ENCODE assay signal across 7 mouse cellular contexts in the genomic region with DNA sequence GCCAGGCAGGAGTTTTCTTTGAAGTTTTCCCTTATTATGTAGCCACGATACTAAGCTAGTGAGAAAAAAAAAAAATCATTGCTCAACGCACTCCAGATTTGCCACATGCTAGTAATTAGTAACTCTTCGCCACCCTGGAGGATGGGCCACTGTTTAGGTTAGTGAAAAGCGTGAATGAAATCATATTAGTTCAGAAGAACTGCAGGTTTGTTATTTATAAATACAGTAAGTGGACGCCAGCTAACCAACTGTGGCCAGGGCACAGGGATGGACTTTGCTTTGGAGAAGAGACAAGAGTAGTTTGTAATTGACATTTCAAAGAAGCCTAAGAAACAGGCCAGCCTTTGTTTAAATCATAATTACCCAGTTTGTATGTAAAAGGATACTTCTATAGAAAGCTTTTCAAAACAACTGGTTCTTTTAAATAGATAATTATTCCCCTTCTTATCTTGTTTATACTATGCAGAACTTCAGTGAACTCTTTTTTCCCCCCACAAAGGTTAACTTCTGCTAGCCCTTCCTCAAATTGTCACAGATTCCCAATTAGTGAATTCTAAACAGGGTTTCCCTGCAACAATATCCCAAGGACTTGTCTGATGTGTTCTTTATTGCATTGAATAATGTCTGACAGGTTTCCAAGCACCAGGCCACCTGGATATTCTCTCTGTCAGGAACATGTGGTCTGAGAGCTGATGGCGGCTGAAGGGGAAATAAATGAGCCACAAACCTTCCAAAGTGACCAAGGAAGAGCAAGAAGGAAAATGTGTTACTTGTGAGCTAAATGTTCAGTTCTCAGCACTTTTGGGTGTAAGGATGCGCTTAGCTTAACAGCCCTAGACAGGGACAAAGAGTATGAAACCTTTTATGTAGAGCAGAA. TPM values are rescaled to one million over a fixed set of nuclear protein-coding genes. Genes with fewer than 3 reads are reported as not detected.
A peak's percentile ranks its signal among the peaks of the same experiment; 100 is the strongest.
DNase-seq lines count a peak whose midpoint lies in the region; ATAC-seq and TF ChIP-seq lines count a peak whose summit lies in the region.

No protein-coding gene starts in this region.

- TF ChIP-seq CTCF in lung, embryonic 14.5 days (IDR thresholded peaks at IDR 0.05; ENCODE audit: low read depth): no peak

- H3K27ac ChIP-seq in lung, embryonic 14.5 days (ENCODE audit: low read depth): peak overlapping the region; percentile 94
- peak overlapping the region; percentile 97 for H3K27ac ChIP-seq in embryonic facial prominence, embryonic 13.5 days
- H3K27ac ChIP-seq in intestine, embryonic 16.5 days (ENCODE audit: low read length): peak overlapping the region; percentile 54
- peak overlapping the region; percentile 11; the same call in 1 of the 2 replicates for H3K27ac ChIP-seq in midbrain, embryonic 15.5 days

- WGBS in lung, embryonic 14.5 days: 48% methylated on average over 7 of the region's 7 CpGs
- WGBS in embryonic facial prominence, embryonic 13.5 days: 25% methylated on average over 7 of the region's 7 CpGs
- WGBS in intestine, embryonic 16.5 days: 53% methylated on average over 7 of the region's 7 CpGs
- 53% methylated on average over 7 of the region's 7 CpGs for WGBS in midbrain, embryonic 15.5 days

- peaks cover 22% of the 10 kb centered on the region for H3K4me1 ChIP-seq in lung, embryonic 14.5 days (ENCODE audit: insufficient read depth)
- H3K4me1 ChIP-seq in embryonic facial prominence, embryonic 13.5 days: peaks cover 50% of the 10 kb centered on the region
- peaks cover 9% of the 10 kb centered on the region; the same call in 1 of the 2 replicates for H3K4me1 ChIP-seq in intestine, embryonic 16.5 days (ENCODE audit: control insufficient read depth, insufficient read depth, low read length)
- peaks cover 22% of the 10 kb centered on the region for H3K4me1 ChIP-seq in midbrain, embryonic 15.5 days

- H3K9ac ChIP-seq in lung, embryonic 14.5 days: no peak overlapping the region
- H3K9ac ChIP-seq in embryonic facial prominence, embryonic 13.5 days: no peak overlapping the region
- no peak overlapping the region for H3K9ac ChIP-seq in intestine, embryonic 16.5 days (ENCODE audit: low read depth, low read length)
- no peak overlapping the region for H3K9ac ChIP-seq in midbrain, embryonic 15.5 days

- H3K9me3 ChIP-seq in lung, embryonic 14.5 days (ENCODE audit: low read depth, low read length): no peaks in the 10 kb centered on the region
- H3K9me3 ChIP-seq in embryonic facial prominence, embryonic 13.5 days: no peaks in the 10 kb centered on the region
- no peaks in the 10 kb centered on the region for H3K9me3 ChIP-seq in intestine, embryonic 16.5 days (ENCODE audit: control insufficient read depth, low read length)
- H3K9me3 ChIP-seq in midbrain, embryonic 15.5 days: no peaks in the 10 kb centered on the region

- H3K4me3 ChIP-seq in lung, embryonic 14.5 days (ENCODE audit: low read depth, low read length): no peak overlapping the region
- no peak overlapping the region for H3K4me3 ChIP-seq in embryonic facial prominence, embryonic 13.5 days
- H3K4me3 ChIP-seq in intestine, embryonic 16.5 days (ENCODE audit: low read length): no peak overlapping the region
- H3K4me3 ChIP-seq in midbrain, embryonic 15.5 days: no peak overlapping the region

- DNase-seq in lung, embryonic 14.5 days: no peak
- no peak for DNase-seq in lung, postnatal 36 days
- no peak for DNase-seq in adrenal gland, adult 8-10 months
- no peak for DNase-seq in gastrocnemius, adult 8-10 months (ENCODE audit: low spot score in 2 of 2)

- ATAC-seq in lung, embryonic 14.5 days (ENCODE audit: insufficient read depth): no peak
- ATAC-seq in embryonic facial prominence, embryonic 13.5 days (ENCODE audit: insufficient number of reproducible peaks, insufficient read depth, low FRiP score, low TSS enrichment, low read depth): no peak
- no peak for ATAC-seq in intestine, embryonic 16.5 days
- no peak for ATAC-seq in midbrain, embryonic 15.5 days (replicated peaks)

- H3K4me2 ChIP-seq in lung, embryonic 14.5 days: no peak overlapping the region
- no peak overlapping the region for H3K4me2 ChIP-seq in embryonic facial prominence, embryonic 13.5 days
- H3K4me2 ChIP-seq in intestine, embryonic 16.5 days (ENCODE audit: low read depth, low read length): no peak overlapping the region
- no peak overlapping the region for H3K4me2 ChIP-seq in midbrain, embryonic 15.5 days

- no peaks in the 10 kb centered on the region for H3K27me3 ChIP-seq in lung, embryonic 14.5 days (ENCODE audit: insufficient read depth, low read length)
- H3K27me3 ChIP-seq in embryonic facial prominence, embryonic 13.5 days: no peaks in the 10 kb centered on the region
- H3K27me3 ChIP-seq in intestine, embryonic 16.5 days (replicated peaks; ENCODE audit: control insufficient read depth, insufficient read depth, low read length): no peaks in the 10 kb centered on the region
- H3K27me3 ChIP-seq in midbrain, embryonic 15.5 days (replicated peaks): no peaks in the 10 kb centered on the region

- H3K36me3 ChIP-seq in lung, embryonic 14.5 days (ENCODE audit: insufficient read depth): no peaks in the 10 kb centered on the region
- no peaks in the 10 kb centered on the region for H3K36me3 ChIP-seq in embryonic facial prominence, embryonic 13.5 days
- no peaks in the 10 kb centered on the region for H3K36me3 ChIP-seq in intestine, embryonic 16.5 days (ENCODE audit: control insufficient read depth, insufficient read depth, low read length)
- H3K36me3 ChIP-seq in midbrain, embryonic 15.5 days (replicated peaks): no peaks in the 10 kb centered on the region

RNA-seq across cellular contexts. Expression of a gene that starts 15.7 kb away (rescaled TPM):
- polyA plus RNA-seq in lung, embryonic 14.5 days (2014; fragmentation: Nextera tagmentation; extraction: Ambion mirVana): 7.2 and 7.8 TPM in 2 replicates
- 6.3 and 6.4 TPM in 2 replicates for polyA plus RNA-seq in embryonic facial prominence, embryonic 13.5 days (2015; fragmentation: Nextera tagmentation; extraction: Ambion mirVana)
- 399 and 443 TPM in 2 replicates for polyA plus RNA-seq in intestine, embryonic 16.5 days (2015; fragmentation: Nextera tagmentation; extraction: Ambion mirVana)
- 6.7 and 8.4 TPM in 2 replicates for polyA plus RNA-seq in midbrain, embryonic 15.5 days (2015; fragmentation: Nextera tagmentation; extraction: Ambion mirVana)
- 1 to 10 TPM in 3 of 4 experiments, under 1 TPM in 1; 0.64 to 3.3 (median 1.0) TPM for total RNA-seq in adrenal gland, adult 8-10 months (2022)
- total RNA-seq in gastrocnemius, adult 8-10 months (2022): under 1 TPM in 1 of 4 experiments, not detected in 3; 0.21 TPM

RNA-seq across cellular contexts. Expression of a gene that starts 16.0 kb away (rescaled TPM):
- polyA plus RNA-seq in lung, embryonic 14.5 days (2014; fragmentation: Nextera tagmentation; extraction: Ambion mirVana): 0.16 and 0.49 TPM in 2 replicates
- 0.23 TPM in 1 of 2 replicates, not detected in the other for polyA plus RNA-seq in embryonic facial prominence, embryonic 13.5 days (2015; fragmentation: Nextera tagmentation; extraction: Ambion mirVana)
- polyA plus RNA-seq in intestine, embryonic 16.5 days (2015; fragmentation: Nextera tagmentation; extraction: Ambion mirVana): not detected in 2 replicates
- 0.21 TPM in 1 of 2 replicates, not detected in the other for polyA plus RNA-seq in midbrain, embryonic 15.5 days (2015; fragmentation: Nextera tagmentation; extraction: Ambion mirVana)
- under 1 TPM in 3 of 4 experiments, not detected in 1; 0.24 to 0.92 (median 0.35) TPM for total RNA-seq in adrenal gland, adult 8-10 months (2022)
- total RNA-seq in gastrocnemius, adult 8-10 months (2022): under 1 TPM in 1 of 4 experiments, not detected in 3; 0.36 TPM

RNA-seq across cellular contexts. Expression of a gene that starts 16.1 kb away (rescaled TPM):
- 43.5 and 44.7 TPM in 2 replicates for polyA plus RNA-seq in lung, embryonic 14.5 days (2014; fragmentation: Nextera tagmentation; extraction: Ambion mirVana)
- 30.4 and 35.4 TPM in 2 replicates for polyA plus RNA-seq in embryonic facial prominence, embryonic 13.5 days (2015; fragmentation: Nextera tagmentation; extraction: Ambion mirVana)
- 33.0 and 34.0 TPM in 2 replicates for polyA plus RNA-seq in intestine, embryonic 16.5 days (2015; fragmentation: Nextera tagmentation; extraction: Ambion mirVana)
- 31.3 and 31.6 TPM in 2 replicates for polyA plus RNA-seq in midbrain, embryonic 15.5 days (2015; fragmentation: Nextera tagmentation; extraction: Ambion mirVana)
- total RNA-seq in adrenal gland, adult 8-10 months (2022): 10 to 100 TPM; 24.4 to 32.6 (median 28.6) TPM
- 10 to 100 TPM in 3 of 4 experiments, 1 to 10 TPM in 1; 9.2 to 12.5 (median 10.6) TPM for total RNA-seq in gastrocnemius, adult 8-10 months (2022)

RNA-seq across cellular contexts. Expression of a gene that starts 42.5 kb away (rescaled TPM):
- polyA plus RNA-seq in lung, embryonic 14.5 days (2014; fragmentation: Nextera tagmentation; extraction: Ambion mirVana): 0.07 and 0.14 TPM in 2 replicates
- polyA plus RNA-seq in embryonic facial prominence, embryonic 13.5 days (2015; fragmentation: Nextera tagmentation; extraction: Ambion mirVana): 0.83 and 1.4 TPM in 2 replicates
- 0.39 and 0.58 TPM in 2 replicates for polyA plus RNA-seq in intestine, embryonic 16.5 days (2015; fragmentation: Nextera tagmentation; extraction: Ambion mirVana)
- 1.0 and 1.5 TPM in 2 replicates for polyA plus RNA-seq in midbrain, embryonic 15.5 days (2015; fragmentation: Nextera tagmentation; extraction: Ambion mirVana)
- total RNA-seq in adrenal gland, adult 8-10 months (2022): 1 to 10 TPM; 1.3 to 3.0 (median 2.0) TPM
- total RNA-seq in gastrocnemius, adult 8-10 months (2022): not detected

Comparison
In these comparisons a context has a peak if more than half of its experiments do, and no peak if none do; other contexts are left out.
1. H3K27ac ChIP-seq: peak in every context shown above with its lines; median percentile 97 in embryonic facial prominence, embryonic 13.5 days; 94 in lung, embryonic 14.5 days; 54 in intestine, embryonic 16.5 days; 11 in midbrain, embryonic 15.5 days.
2. RNA of a gene that starts 15.7 kb away (polyA plus RNA-seq): 399 to 443 TPM in intestine, embryonic 16.5 days; 7.2 to 7.8 TPM in lung, embryonic 14.5 days, 6.7 to 8.4 TPM in midbrain, embryonic 15.5 days and 6.3 to 6.4 TPM in embryonic facial prominence, embryonic 13.5 days; every median in the first group is over 10 times any median in the second.